ENCODE assay signal across 8 mouse cellular contexts in the genomic region with DNA sequence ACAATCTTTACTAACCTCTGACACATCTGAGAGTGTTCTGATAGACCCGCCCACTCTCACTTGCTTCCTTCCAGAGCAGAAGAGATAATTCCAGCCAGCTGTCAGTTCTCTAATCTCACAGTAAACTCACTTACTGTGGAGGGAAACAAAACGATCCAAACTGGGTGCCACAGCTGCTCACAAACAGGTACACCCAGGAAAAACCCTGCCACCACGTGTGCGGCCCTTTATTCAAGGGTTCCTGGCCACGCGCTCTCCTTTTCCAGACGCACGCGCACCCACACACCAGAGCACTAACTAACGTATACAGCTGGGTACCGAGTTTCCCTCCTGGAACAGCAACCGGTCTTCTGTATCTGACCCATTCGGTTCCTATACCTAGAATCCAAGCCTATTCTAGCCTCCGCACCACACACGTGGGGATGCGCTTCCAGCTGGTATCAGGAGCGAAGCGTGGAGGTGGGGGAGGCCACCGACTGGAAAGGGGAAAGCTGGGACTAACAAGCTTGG. TPM values are rescaled to one million over a fixed set of nuclear protein-coding genes. Genes with fewer than 3 reads are reported as not detected.
DNase-seq lines count a peak whose midpoint lies in the region; ATAC-seq and TF ChIP-seq lines count a peak whose summit lies in the region.

No protein-coding gene starts in this region.

- H3K9ac ChIP-seq in ES-E14 (ENCODE audit: insufficient read depth, low read depth, low read length, poor library complexity, severe bottlenecking), result peak overlapping the region; percentile 72; the same call in 1 of the 2 replicates
- H3K9ac ChIP-seq in embryonic facial prominence, embryonic 15.5 days, result peak overlapping the region; percentile 58
- peak overlapping the region; percentile 69 for H3K9ac ChIP-seq in kidney, embryonic 16.5 days (replicated peaks; ENCODE audit: low read length)
- peak overlapping the region; percentile 87 for H3K9ac ChIP-seq in midbrain, embryonic 13.5 days (replicated peaks)

- peak overlapping the region; percentile 96 for H3K4me2 ChIP-seq in embryonic facial prominence, embryonic 15.5 days (replicated peaks)
- peak overlapping the region; percentile 99 for H3K4me2 ChIP-seq in kidney, embryonic 16.5 days (replicated peaks; ENCODE audit: low read depth, low read length)
- H3K4me2 ChIP-seq in midbrain, embryonic 13.5 days (replicated peaks), result peak overlapping the region; percentile 93

- peak overlapping the region; percentile 76 for H3K4me3 ChIP-seq in ES-E14 (ENCODE audit: insufficient read depth in 1 of 2, low read depth in 1 of 2, low read length in 2 of 2, poor library complexity in 1 of 2, severe bottlenecking in 1 of 2)
- peak overlapping the region; percentile 65 for H3K4me3 ChIP-seq in embryonic facial prominence, embryonic 15.5 days (replicated peaks)
- peak overlapping the region; percentile 66 for H3K4me3 ChIP-seq in kidney, embryonic 16.5 days (ENCODE audit: low read length)
- H3K4me3 ChIP-seq in midbrain, embryonic 13.5 days (replicated peaks), result peak overlapping the region; percentile 87

- under 1% methylated on average over 19 of the region's 19 CpGs for WGBS in embryonic facial prominence, embryonic 15.5 days
- under 1% methylated on average over 19 of the region's 19 CpGs for WGBS in kidney, embryonic 16.5 days
- under 1% methylated on average over 19 of the region's 19 CpGs for WGBS in midbrain, embryonic 13.5 days

- no peaks in the 10 kb centered on the region for H3K9me3 ChIP-seq in ES-E14 (ENCODE audit: control insufficient read depth, insufficient read depth, low read depth, low read length)
- H3K9me3 ChIP-seq in embryonic facial prominence, embryonic 15.5 days (replicated peaks), result no peaks in the 10 kb centered on the region
- no peaks in the 10 kb centered on the region for H3K9me3 ChIP-seq in kidney, embryonic 16.5 days (ENCODE audit: low read length)
- no peaks in the 10 kb centered on the region for H3K9me3 ChIP-seq in midbrain, embryonic 13.5 days

- no peaks in the 10 kb centered on the region for H3K36me3 ChIP-seq in ES-E14 (ENCODE audit: control insufficient read depth, insufficient read depth, low read length, poor library complexity, severe bottlenecking)
- no peaks in the 10 kb centered on the region for H3K36me3 ChIP-seq in embryonic facial prominence, embryonic 15.5 days
- no peaks in the 10 kb centered on the region for H3K36me3 ChIP-seq in kidney, embryonic 16.5 days (ENCODE audit: insufficient read depth, low read length)
- no peaks in the 10 kb centered on the region for H3K36me3 ChIP-seq in midbrain, embryonic 13.5 days

- peaks cover 12 to 23% of the 10 kb centered on the region in 2 experiments for H3K4me1 ChIP-seq in ES-E14 (ENCODE audit: control insufficient read depth in 2 of 2, insufficient read depth in 2 of 2, low read length in 2 of 2, poor library complexity in 1 of 2)
- H3K4me1 ChIP-seq in embryonic facial prominence, embryonic 15.5 days, result peaks cover 28% of the 10 kb centered on the region
- peaks cover 29% of the 10 kb centered on the region for H3K4me1 ChIP-seq in kidney, embryonic 16.5 days (ENCODE audit: insufficient read depth, low read length)
- H3K4me1 ChIP-seq in midbrain, embryonic 13.5 days (replicated peaks), result peaks cover 44% of the 10 kb centered on the region

- H3K27ac ChIP-seq in ES-E14 (ENCODE audit: insufficient read depth, low read depth, low read length, poor library complexity, severe bottlenecking), result no peak overlapping the region
- no peak overlapping the region for H3K27ac ChIP-seq in embryonic facial prominence, embryonic 15.5 days (replicated peaks)
- no peak overlapping the region for H3K27ac ChIP-seq in kidney, embryonic 16.5 days (ENCODE audit: low read length)
- H3K27ac ChIP-seq in midbrain, embryonic 13.5 days, result peak overlapping the region; percentile 92

- in situ Hi-C loops in ES-E14 (cut with MboI; ENCODE audit: low sequenced_read_pairs in 2 of 2, unreplicated experiment in 2 of 2), result no loop called here

- H3K27me3 ChIP-seq in embryonic facial prominence, embryonic 15.5 days, result peaks cover 9% of the 10 kb centered on the region; the same call in 1 of the 2 replicates
- peaks cover 41% of the 10 kb centered on the region for H3K27me3 ChIP-seq in kidney, embryonic 16.5 days (ENCODE audit: insufficient read depth, low read length)
- H3K27me3 ChIP-seq in midbrain, embryonic 13.5 days, result peaks cover 48% of the 10 kb centered on the region

- no peak for ATAC-seq in embryonic facial prominence, embryonic 15.5 days (ENCODE audit: insufficient number of reproducible peaks, low FRiP score, low TSS enrichment, low read depth)
- ATAC-seq in kidney, embryonic 16.5 days (ENCODE audit: low FRiP score, low TSS enrichment), result no peak
- ATAC-seq in midbrain, embryonic 13.5 days, result 0 out of 2 replicates have a peak, but pooled peaks have one; percentile 3

- peak; percentile 28 for DNase-seq in kidney, adult 18-20 months
- no peak for DNase-seq in kidney, adult 9 months
- DNase-seq in ES-E14 (ENCODE audit: low read depth, low spot score), result no peak
- DNase-seq in ovary, adult 18-20 months (ENCODE audit: low spot score), result no peak
- DNase-seq in cerebellum, adult 11-12 months, result no peak

TF ChIP-seq in ES-E14, 5 proteins besides CTCF, POLR2A, EP300 and RAD21:
- TF ChIP-seq ZNF384 (IDR thresholded peaks at IDR 0.05; ENCODE audit: low read depth, low read length) (no peak), HCFC1 (IDR thresholded peaks at IDR 0.05; ENCODE audit: borderline replicate concordance, insufficient read depth, low read length) (no peak)
TF ChIP-seq in ES-E14: peak in this region for 0.

RNA-seq across cellular contexts. Expression of gene Gfod1, which starts 1.3 kb away (rescaled TPM):
- 4.8 and 6.3 TPM in 2 replicates for total RNA-seq in ES-E14 (2012; rRNA removed)
- 1.0 TPM in 2 replicates for polyA plus RNA-seq in embryonic facial prominence, embryonic 15.5 days (2015; fragmentation: Nextera tagmentation; extraction: Ambion mirVana)
- 0.24 and 0.36 TPM in 2 replicates for polyA plus RNA-seq in kidney, embryonic 16.5 days (2015; fragmentation: Nextera tagmentation; extraction: Ambion mirVana)
- polyA plus RNA-seq in midbrain, embryonic 13.5 days (2015; fragmentation: Nextera tagmentation; extraction: Ambion mirVana), result 1.6 and 1.7 TPM in 2 replicates
